Mouse (Mus musculus): ENCODE measurements around the gene Adamts7.

Gene Adamts7

GRCm38 (mm10) chr9:90162926-90163748 is at the start of gene Adamts7:
TSS of gene Adamts7 (plus strand) at chr9:90163069.
- DNase-seq (ENCODE audit: low read depth, low spot score) = peak; percentile 74

GRCm38 (mm10) chr9:90113151-90113550 is 49.7 kb upstream of the Adamts7 start:
- DNase-seq (ENCODE audit: low read depth, low spot score) = no peak

- DNase-seq (ENCODE audit: low read depth, low spot score) = peak; percentile 92
These were observed 49.0 kb upstream of the Adamts7 start for GRCm38 (mm10) chr9:90113651-90114566.

GRCm38 (mm10) chr9:90114567-90115307 is 48.1 kb upstream of the Adamts7 start, which contains the start of gene Morf4l1:
TSS of gene Morf4l1 (minus strand) at chr9:90114774.
- peak; percentile 97 for DNase-seq (ENCODE audit: low read depth, low spot score)

- DNase-seq (ENCODE audit: low read depth, low spot score) = no peak
These were observed 47.6 kb upstream of the Adamts7 start for GRCm38 (mm10) chr9:90115308-90115700.

- no peak for DNase-seq (ENCODE audit: low read depth, low spot score)
These were observed 45.6 kb upstream of the Adamts7 start for GRCm38 (mm10) chr9:90117234-90117633.

GRCm38 (mm10) chr9:90122246-90122740 is 40.6 kb upstream of the Adamts7 start:
- no peak for DNase-seq (ENCODE audit: low read depth, low spot score)

- DNase-seq (ENCODE audit: low read depth, low spot score) = no peak
These were observed 38.6 kb upstream of the Adamts7 start for GRCm38 (mm10) chr9:90124156-90124872.

- no peak for DNase-seq (ENCODE audit: low read depth, low spot score)
These were observed 38.0 kb upstream of the Adamts7 start for GRCm38 (mm10) chr9:90124873-90125245.

- no peak for DNase-seq (ENCODE audit: low read depth, low spot score)
These were observed 37.3 kb upstream of the Adamts7 start for GRCm38 (mm10) chr9:90125416-90126099.

- DNase-seq (ENCODE audit: low read depth, low spot score) = peak; percentile 79
These were observed 36.4 kb upstream of the Adamts7 start for GRCm38 (mm10) chr9:90126260-90127010.

- no peak for DNase-seq (ENCODE audit: low read depth, low spot score)
These were observed 35.7 kb upstream of the Adamts7 start for GRCm38 (mm10) chr9:90127146-90127545.

GRCm38 (mm10) chr9:90128636-90129201 is 34.1 kb upstream of the Adamts7 start:
- DNase-seq (ENCODE audit: low read depth, low spot score) = no peak

- no peak for DNase-seq (ENCODE audit: low read depth, low spot score)
These were observed 29.1 kb upstream of the Adamts7 start for GRCm38 (mm10) chr9:90133562-90134355.

GRCm38 (mm10) chr9:90135466-90135865 is 27.4 kb upstream of the Adamts7 start:
- DNase-seq (ENCODE audit: low read depth, low spot score) = no peak

GRCm38 (mm10) chr9:90135963-90136677 is 26.7 kb upstream of the Adamts7 start:
- DNase-seq (ENCODE audit: low read depth, low spot score) = no peak

GRCm38 (mm10) chr9:90136678-90136965 is 26.2 kb upstream of the Adamts7 start:
- no peak for DNase-seq (ENCODE audit: low read depth, low spot score)

GRCm38 (mm10) chr9:90145788-90146187 is 17.1 kb upstream of the Adamts7 start:
- no peak for DNase-seq (ENCODE audit: low read depth, low spot score)
